Mouse (Mus musculus) liver, adult 2 months (tissue): ENCODE data around the gene Man1b1.

Experiments
- CTCF ChIP-seq: fragments of 200-500 bp; IDR thresholded peaks from 2 replicates; pipeline ENCODE4 v1.5.1; 2011; ENCODE audit warnings: low read depth, low read length, control low read depth
- POLR2A ChIP-seq: fragments of 200-500 bp; IDR thresholded peaks from 2 replicates; pipeline ENCODE4 v1.6.1; 2011; ENCODE audit warnings: low read length, control low read depth; ENCODE audit not compliant: insufficient read depth; ENCODE audit errors: extremely low read depth

- TF ChIP-seq CTCF (no peak), POLR2A (no peak)
Measured at GRCm38 (mm10) chr2:25348162-25348561, 16.0 kb downstream of the Man1b1 start.
